Comparison of ENCODE assay signal across 15 mouse cellular contexts in genomic region chr7:40276116-40276515, GRCm38 (mm10).
DNase-seq lines count a peak whose midpoint lies in the region; ATAC-seq and TF ChIP-seq lines count a peak whose summit lies in the region.
"Had no signal": no experiment of that assay in that cellular context is flagged by ENCODE, and none has a peak within 500 bp of the region (broad histone marks: within the 10 kb centered on the region; RNA-seq: fewer than 3 reads in every experiment).

No protein-coding gene starts in this region.

- H3K9me3 ChIP-seq in liver, postnatal 0 days (ENCODE audit: low read length): no peaks in the 10 kb centered on the region
- no peaks in the 10 kb centered on the region for H3K9me3 ChIP-seq in limb, embryonic 14.5 days (ENCODE audit: control insufficient read depth, low read length)
- no peaks in the 10 kb centered on the region for H3K9me3 ChIP-seq in neural tube, embryonic 15.5 days (replicated peaks)
- H3K9me3 ChIP-seq: limb, embryonic 15.5 days had no signal

- no peaks in the 10 kb centered on the region for H3K36me3 ChIP-seq in liver, postnatal 0 days (replicated peaks; ENCODE audit: insufficient read depth, low read length)
- H3K36me3 ChIP-seq in limb, embryonic 14.5 days (ENCODE audit: control insufficient read depth, insufficient read depth, low read length): no peaks in the 10 kb centered on the region
- H3K36me3 ChIP-seq in neural tube, embryonic 15.5 days: no peaks in the 10 kb centered on the region
- H3K36me3 ChIP-seq: limb, embryonic 15.5 days had no signal

- no peak for TF ChIP-seq POLR2A in limb, embryonic 14.5 days (IDR thresholded peaks at IDR 0.05; ENCODE audit: borderline replicate concordance, extremely low read depth, insufficient read depth, insufficient read length)

- no peak overlapping the region for H3K27ac ChIP-seq in liver, postnatal 0 days (ENCODE audit: low read depth)
- H3K27ac ChIP-seq in limb, embryonic 14.5 days (replicated peaks; ENCODE audit: low read depth, low read length): no peak overlapping the region
- H3K27ac ChIP-seq in neural tube, embryonic 15.5 days (replicated peaks): no peak overlapping the region
- H3K27ac ChIP-seq: limb, embryonic 15.5 days; macrophage had no signal

- no peak for TF ChIP-seq EP300 in liver, postnatal 0 days (IDR thresholded peaks at IDR 0.05; ENCODE audit: low read depth)

- TF ChIP-seq CTCF in liver, postnatal 0 days (IDR thresholded peaks at IDR 0.05; ENCODE audit: low read depth): no peak

- DNase-seq in adrenal gland, adult (ENCODE audit: inconsistent age in 2 of 2, low spot score in 1 of 2): peak; percentile 12 to 66
- no peak for DNase-seq in adrenal gland, postnatal 4 days (ENCODE audit: low spot score in 2 of 2)
- DNase-seq in liver, postnatal 0 days: no peak
- no peak for DNase-seq in liver
- DNase-seq in limb, embryonic 14.5 days (ENCODE audit: low spot score): peak; percentile 7
- DNase-seq in cerebellum, adult 9-10 months: no peak
- no peak for DNase-seq in layer of hippocampus, adult 9-11 months
- DNase-seq: cerebellum, postnatal 25 days; kidney, postnatal 36 days; thymus, adult 2 months had no signal

- H3K4me3 ChIP-seq in liver, postnatal 0 days (ENCODE audit: low read depth, low read length): no peak overlapping the region
- no peak overlapping the region for H3K4me3 ChIP-seq in limb, embryonic 14.5 days (replicated peaks; ENCODE audit: low read length)
- no peak overlapping the region for H3K4me3 ChIP-seq in neural tube, embryonic 15.5 days (replicated peaks)
- H3K4me3 ChIP-seq: limb, embryonic 15.5 days had no signal

- 51% methylated on average over 5 of the region's 5 CpGs for WGBS in liver, postnatal 0 days (ENCODE audit: insufficient replicate concordance)
- WGBS in limb, embryonic 14.5 days: 54% methylated on average over 5 of the region's 5 CpGs
- WGBS in neural tube, embryonic 15.5 days: 29% methylated on average over 5 of the region's 5 CpGs

- no peak overlapping the region for H3K9ac ChIP-seq in liver, postnatal 0 days (replicated peaks)
- no peak overlapping the region for H3K9ac ChIP-seq in limb, embryonic 14.5 days (ENCODE audit: low read depth, low read length, severe bottlenecking)
- H3K9ac ChIP-seq in neural tube, embryonic 15.5 days (replicated peaks): no peak overlapping the region
- H3K9ac ChIP-seq: limb, embryonic 15.5 days had no signal

- ATAC-seq in liver, postnatal 0 days: peak; percentile 48
- ATAC-seq in limb, embryonic 14.5 days (ENCODE audit: low FRiP score, low read depth): peak; percentile 64; the same call in 1 of the 2 replicates
- peak; percentile 30; the same call in 1 of the 2 replicates for ATAC-seq in neural tube, embryonic 15.5 days (ENCODE audit: low FRiP score)
- ATAC-seq: forebrain, embryonic 16.5 days; inflammation-experienced regulatory T-cells, adult 6 months had no signal

- H3K27me3 ChIP-seq in liver, postnatal 0 days (ENCODE audit: insufficient read depth, low read length): no peaks in the 10 kb centered on the region
- H3K27me3 ChIP-seq in limb, embryonic 14.5 days (ENCODE audit: control insufficient read depth, insufficient read depth, low read length): no peaks in the 10 kb centered on the region
- H3K27me3 ChIP-seq in neural tube, embryonic 15.5 days (replicated peaks): no peaks in the 10 kb centered on the region
- H3K27me3 ChIP-seq: limb, embryonic 15.5 days had no signal

- no peaks in the 10 kb centered on the region for H3K4me1 ChIP-seq in liver, postnatal 0 days (ENCODE audit: insufficient read depth)
- H3K4me1 ChIP-seq in limb, embryonic 14.5 days (ENCODE audit: control insufficient read depth, insufficient read depth, low read length): no peaks in the 10 kb centered on the region
- 0 out of 2 replicates have a peak, but pooled peaks cover 4% of the 10 kb centered on the region for H3K4me1 ChIP-seq in neural tube, embryonic 15.5 days

- no peak overlapping the region for H3K4me2 ChIP-seq in liver, postnatal 0 days (ENCODE audit: low read depth, low read length)
- no peak overlapping the region for H3K4me2 ChIP-seq in limb, embryonic 14.5 days (replicated peaks; ENCODE audit: low read depth, low read length, severe bottlenecking)
- no peak overlapping the region for H3K4me2 ChIP-seq in neural tube, embryonic 15.5 days
- H3K4me2 ChIP-seq: limb, embryonic 15.5 days had no signal

Comparison
In these comparisons a context has a peak if more than half of its experiments do, and no peak if none do; other contexts are left out.
1. DNase-seq: peak in adrenal gland, adult (2 of 2) and limb, embryonic 14.5 days (single experiment); none in adrenal gland, postnatal 4 days (0 of 2), liver, postnatal 0 days (single experiment), liver (single experiment), cerebellum, adult 9-10 months (single experiment) and layer of hippocampus, adult 9-11 months (single experiment).
2. Peak in every context shown above with its lines, with median percentiles within 50 percentile points of each other: ATAC-seq.